Mouse (Mus musculus) lung, adult 2 months (tissue): ENCODE measurements around the gene Adgrb2. TPM values are rescaled to one million over a fixed set of nuclear protein-coding genes. Genes with fewer than 3 reads are reported as not detected.

ENCODE experiments used
- DNase-seq: peaks from one replicate; pipeline ENCODE4 v3.0.0; 2022
- H3K4me1 ChIP-seq: fragments of 200-500 bp; 2 replicates; pipeline ENCODE4 v1.6.1; 2011; ENCODE audit warnings: low read length; ENCODE audit not compliant: control insufficient read depth, insufficient read depth
- H3K4me3 ChIP-seq: fragments of 200-500 bp; replicated peaks from 2 replicates; pipeline ENCODE3; 2011; ENCODE audit warnings: low read depth, mild to moderate bottlenecking, control low read depth, low read length; ENCODE audit errors: extremely low read depth
- CTCF ChIP-seq: fragments of 200-500 bp; IDR thresholded peaks from 2 replicates; pipeline ENCODE4 v1.5.1; 2011; ENCODE audit warnings: mild to moderate bottlenecking, low read length, control low read depth; ENCODE audit not compliant: insufficient read depth
- POLR2A ChIP-seq: fragments of 200-500 bp; IDR thresholded peaks from 2 replicates; pipeline ENCODE4 v1.6.1; 2011; ENCODE audit warnings: low read depth, mild to moderate bottlenecking, control low read depth, low read length, borderline replicate concordance; ENCODE audit errors: extremely low read depth
- WGBS: fragments of 180-500 bp; shearing (Covaris S2); methylation state at CpG from one replicate; pipeline ENCODE4 v1.1.7; 2018; 5-methylcytosine and 5-hydroxymethylcytosine counted together
- polyA plus RNA-seq: library from polyadenylated mRNA; depleted of rRNA; stranded (reverse); fragments of >200 nt; gene quantifications from 2 replicates; pipeline ENCODE4 v1.2.3, GENCODE M21; 2012

Gene Adgrb2
- polyA plus RNA-seq, 1 experiment, result 0.80 TPM

DNA sequence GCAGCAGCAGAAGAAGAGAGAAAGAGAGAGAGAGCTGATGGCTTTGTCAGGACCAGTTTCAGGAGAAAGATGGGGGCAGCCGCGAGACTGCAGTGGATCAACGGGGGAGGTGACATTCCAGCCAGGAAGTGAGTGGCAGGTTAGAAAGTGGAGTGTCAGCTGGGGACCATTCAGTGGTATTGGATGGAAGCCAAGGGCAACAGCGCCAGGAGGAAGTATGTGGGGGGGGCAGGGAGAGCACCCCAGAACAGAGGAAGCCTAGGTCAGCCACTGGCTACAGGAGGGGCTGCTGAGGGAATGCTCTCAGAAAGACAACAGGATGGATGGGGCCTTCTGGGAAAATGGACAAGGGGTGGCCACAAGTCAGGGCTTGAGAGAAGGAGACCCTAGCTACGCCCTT lies 17.0 kb downstream of the Adgrb2 start:
- no peak for DNase-seq
- no peak overlapping the region for H3K4me3 ChIP-seq
- TF ChIP-seq POLR2A (no peak), CTCF (no peak)
- WGBS, result 21% methylated on average over 5 of the region's 5 CpGs
- no peaks in the 10 kb centered on the region for H3K4me1 ChIP-seq

DNA sequence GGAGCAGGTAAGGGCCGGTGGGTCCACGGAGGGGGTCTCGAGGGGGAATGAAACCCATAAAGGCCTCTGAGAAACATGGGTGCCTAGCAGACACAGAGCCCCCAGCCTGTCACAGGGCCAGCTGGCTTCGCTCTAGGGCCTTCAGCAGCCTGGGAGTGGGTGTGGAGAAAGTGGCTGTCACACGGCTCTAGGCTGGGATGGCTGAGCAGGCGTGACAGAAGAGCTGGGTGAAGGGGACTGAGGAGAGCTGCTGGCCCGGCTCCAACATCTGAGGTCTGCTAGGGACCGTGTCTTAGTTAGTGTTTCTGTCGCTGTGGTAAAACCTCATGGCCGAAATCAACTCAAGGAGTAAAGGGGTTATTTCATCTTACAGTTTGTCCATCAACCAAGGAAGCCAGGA lies 17.5 kb downstream of the Adgrb2 start:
- 52% methylated on average over 10 of the region's 10 CpGs for WGBS
- no peak for DNase-seq
- Histone ChIP-seq H3K4me3 (no peak overlapping the region), H3K4me1 (no peaks in the 10 kb centered on the region)
- TF ChIP-seq CTCF (no peak), POLR2A (no peak)

DNA sequence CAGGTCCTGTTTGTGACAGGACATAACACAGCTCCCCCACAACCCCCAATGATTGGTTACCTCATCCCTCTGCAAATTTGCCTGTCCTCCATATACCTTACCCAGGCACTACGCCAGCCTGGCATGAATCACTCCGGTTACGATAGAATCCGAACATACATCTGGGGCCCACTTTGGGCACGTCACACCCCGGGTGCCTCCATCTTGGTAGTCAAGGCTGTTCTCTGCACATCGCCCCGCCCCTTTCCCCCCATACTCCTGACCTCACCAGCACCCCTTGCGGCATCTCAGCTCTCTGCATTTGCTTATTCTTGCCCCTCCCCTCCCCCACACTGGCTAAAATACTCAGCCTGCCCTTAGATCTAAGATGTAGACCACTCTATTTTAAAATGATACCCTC lies 20.9 kb downstream of the Adgrb2 start:
- DNase-seq, result no peak
- Histone ChIP-seq H3K4me3 (no peak overlapping the region), H3K4me1 (no peaks in the 10 kb centered on the region)
- WGBS, result 64% methylated on average over 9 of the region's 9 CpGs
- TF ChIP-seq POLR2A, result no peak
- no peak for TF ChIP-seq CTCF

DNA sequence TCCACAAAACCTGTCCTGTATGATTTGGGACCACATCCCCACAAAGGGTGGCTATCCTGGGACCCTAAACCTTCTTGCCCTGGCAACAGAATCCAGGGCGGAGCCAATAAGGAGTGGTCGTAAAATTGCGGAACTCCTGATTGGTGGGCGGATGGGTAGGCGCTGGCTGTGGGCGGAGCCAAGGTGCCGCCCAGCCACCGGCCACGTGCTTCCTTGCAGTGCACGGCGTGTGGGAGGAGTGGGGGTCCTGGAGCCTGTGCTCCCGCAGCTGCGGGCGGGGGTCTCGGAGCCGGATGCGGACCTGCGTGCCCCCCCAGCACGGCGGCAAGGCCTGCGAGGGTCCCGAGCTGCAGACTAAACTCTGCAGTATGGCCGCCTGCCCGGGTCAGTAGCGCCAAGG lies 21.9 kb downstream of the Adgrb2 start:
- DNase-seq, result no peak
- 9% methylated on average over 25 of the region's 25 CpGs for WGBS
- H3K4me1 ChIP-seq, result no peaks in the 10 kb centered on the region
- TF ChIP-seq CTCF (no peak), POLR2A (no peak)
- no peak overlapping the region for H3K4me3 ChIP-seq

DNA sequence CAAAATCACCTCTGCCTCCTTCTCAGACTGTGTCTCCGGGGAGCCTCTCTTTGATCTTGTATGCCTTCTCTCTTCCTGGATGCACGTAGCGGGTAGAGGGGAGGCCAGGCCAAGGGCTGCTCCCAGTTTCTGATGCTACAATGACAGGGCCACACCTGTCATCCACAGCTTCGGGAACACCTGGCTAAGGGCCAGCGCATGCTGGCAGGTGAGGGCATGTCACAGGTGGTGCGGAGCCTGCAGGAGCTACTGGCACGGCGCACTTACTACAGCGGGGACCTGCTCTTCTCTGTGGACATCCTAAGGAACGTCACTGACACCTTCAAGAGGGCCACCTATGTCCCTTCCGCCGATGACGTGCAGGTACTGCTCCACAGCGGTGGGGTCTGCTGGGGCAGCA lies 24.4 kb downstream of the Adgrb2 start:
- 71% methylated on average over 14 of the region's 14 CpGs for WGBS

DNA sequence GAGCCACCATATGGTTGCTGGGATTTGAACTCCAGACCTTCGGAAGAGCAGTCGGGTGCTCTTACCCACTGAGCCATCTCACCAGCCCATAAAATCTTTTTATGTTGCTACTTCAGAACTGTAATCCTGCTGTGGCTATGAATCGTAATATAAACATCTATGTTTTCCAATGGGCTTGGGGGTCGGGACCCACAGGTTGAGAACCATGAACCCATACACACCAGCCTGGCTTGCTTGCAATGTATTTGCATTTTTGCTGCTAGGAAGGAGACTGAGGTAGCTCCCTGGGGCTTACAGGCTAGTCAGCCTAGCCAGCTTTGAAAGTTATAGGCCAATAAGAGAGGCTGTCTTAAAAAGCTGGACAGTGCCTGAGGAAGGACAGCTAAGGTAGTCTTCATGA lies 26.1 kb downstream of the Adgrb2 start:
- WGBS, result 92% methylated on average over 4 of the region's 4 CpGs
- TF ChIP-seq CTCF (no peak), POLR2A (no peak)
- Histone ChIP-seq H3K4me3 (no peak overlapping the region), H3K4me1 (no peaks in the 10 kb centered on the region)
- no peak for DNase-seq

More for the DNA sequence above, 24.4 kb downstream of the Adgrb2 start:
- DNase-seq, result no peak
- Histone ChIP-seq H3K4me1 (no peaks in the 10 kb centered on the region), H3K4me3 (no peak overlapping the region)
- TF ChIP-seq POLR2A, result no peak
- TF ChIP-seq CTCF, result no peak

DNA sequence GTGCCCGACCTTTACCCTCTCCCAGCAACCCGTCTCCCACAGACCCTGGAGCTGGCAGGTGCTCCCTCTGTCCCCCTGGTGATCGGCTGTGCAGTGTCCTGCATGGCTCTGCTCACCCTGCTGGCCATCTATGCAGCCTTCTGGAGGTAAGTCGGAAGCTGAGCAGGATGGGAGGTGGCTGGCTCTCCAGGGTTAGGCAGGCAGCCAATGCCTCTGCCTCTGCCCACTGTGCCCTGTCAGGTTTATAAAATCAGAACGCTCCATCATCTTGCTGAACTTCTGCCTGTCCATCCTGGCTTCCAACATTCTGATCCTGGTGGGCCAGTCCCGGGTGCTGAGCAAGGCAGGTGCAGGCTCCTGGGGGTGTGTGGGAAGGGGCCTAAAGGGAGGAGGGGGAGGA lies 27.6 kb downstream of the Adgrb2 start:
- no peak for TF ChIP-seq CTCF
- TF ChIP-seq POLR2A, result no peak
- H3K4me1 ChIP-seq, result no peaks in the 10 kb centered on the region
- DNase-seq, result no peak
- WGBS, result 67% methylated on average over 6 of the region's 6 CpGs
- no peak overlapping the region for H3K4me3 ChIP-seq

DNA sequence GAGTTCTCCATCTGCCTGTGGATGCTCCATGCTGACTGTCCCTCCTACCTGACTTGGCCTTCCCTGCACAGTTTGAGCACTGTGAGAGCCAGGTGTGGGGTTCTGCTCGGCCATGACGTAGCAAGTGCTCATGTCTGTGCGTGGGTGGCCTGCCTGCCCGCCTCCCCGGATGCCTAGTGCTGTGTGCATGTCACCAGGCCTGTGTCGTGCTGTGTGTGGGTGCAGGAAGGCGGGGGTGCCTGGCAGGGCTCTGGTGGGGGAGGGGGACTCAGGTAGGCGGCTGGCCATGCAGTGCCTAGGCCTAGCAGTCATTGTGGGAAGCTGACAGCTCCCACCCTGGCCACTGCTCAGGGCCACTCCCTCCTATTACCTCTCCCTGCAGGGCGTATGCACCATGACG lies 28.4 kb downstream of the Adgrb2 start:
- Histone ChIP-seq H3K4me1 (no peaks in the 10 kb centered on the region), H3K4me3 (no peak overlapping the region)
- WGBS, result 64% methylated on average over 10 of the region's 10 CpGs
- DNase-seq, result no peak
- TF ChIP-seq POLR2A (no peak), CTCF (no peak)

DNA sequence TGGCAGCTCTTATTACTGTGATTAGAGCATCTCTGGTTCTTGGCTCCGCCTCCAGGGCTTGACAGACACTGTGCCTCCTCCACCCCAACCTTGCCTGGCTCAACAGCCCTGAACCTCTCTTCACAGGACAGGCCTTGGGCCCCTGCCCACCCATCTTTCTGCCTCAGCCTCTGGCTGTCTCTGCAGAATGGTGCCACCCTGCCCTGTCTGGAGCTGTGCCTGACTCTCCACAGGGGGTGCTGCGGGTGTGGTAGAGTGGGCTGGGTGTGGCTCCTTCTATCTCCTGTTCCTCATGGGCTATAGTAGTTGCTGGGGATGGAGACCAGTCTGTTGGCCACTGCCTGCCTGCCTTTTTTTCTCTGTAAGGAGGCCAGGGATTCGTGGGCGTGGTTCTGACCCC lies 31.3 kb downstream of the Adgrb2 start:
- Histone ChIP-seq H3K4me1 (no peaks in the 10 kb centered on the region), H3K4me3 (no peak overlapping the region)
- DNase-seq, result no peak
- TF ChIP-seq POLR2A (no peak), CTCF (no peak)
- 58% methylated on average over 4 of the region's 4 CpGs for WGBS

DNA sequence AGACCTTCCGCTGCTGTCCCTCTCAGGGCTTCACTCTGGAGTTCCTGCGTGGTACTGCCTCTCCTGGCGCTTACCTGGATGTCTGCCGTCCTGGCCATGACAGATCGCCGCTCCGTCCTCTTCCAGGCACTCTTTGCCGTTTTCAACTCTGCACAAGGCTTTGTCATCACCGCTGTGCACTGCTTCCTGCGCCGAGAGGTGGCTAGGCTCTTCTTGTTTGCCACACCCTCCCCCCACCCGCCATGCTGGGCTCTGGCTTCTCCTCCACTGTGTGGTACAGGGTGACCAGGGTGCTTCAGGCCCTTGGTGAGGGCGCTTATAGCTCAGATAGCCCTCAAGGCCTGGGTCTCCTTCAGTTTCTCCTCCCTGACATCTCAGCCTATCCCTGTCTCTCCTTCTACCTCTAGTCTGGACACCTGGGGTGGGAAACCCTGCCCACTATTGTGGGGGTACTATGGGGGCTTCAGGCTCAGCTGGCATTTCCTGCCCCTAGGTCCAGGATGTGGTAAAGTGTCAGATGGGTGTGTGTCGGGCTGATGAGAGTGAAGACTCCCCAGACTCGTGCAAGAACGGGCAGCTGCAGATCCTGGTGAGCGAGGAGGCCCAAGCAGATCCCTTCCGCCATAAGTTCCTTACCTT lies 32.5 kb downstream of the Adgrb2 start:
- no peak overlapping the region for H3K4me3 ChIP-seq
- TF ChIP-seq CTCF (no peak), POLR2A (no peak)
- WGBS, result 53% methylated on average over 18 of the region's 18 CpGs
- H3K4me1 ChIP-seq, result no peaks in the 10 kb centered on the region
- no peak for DNase-seq

DNA sequence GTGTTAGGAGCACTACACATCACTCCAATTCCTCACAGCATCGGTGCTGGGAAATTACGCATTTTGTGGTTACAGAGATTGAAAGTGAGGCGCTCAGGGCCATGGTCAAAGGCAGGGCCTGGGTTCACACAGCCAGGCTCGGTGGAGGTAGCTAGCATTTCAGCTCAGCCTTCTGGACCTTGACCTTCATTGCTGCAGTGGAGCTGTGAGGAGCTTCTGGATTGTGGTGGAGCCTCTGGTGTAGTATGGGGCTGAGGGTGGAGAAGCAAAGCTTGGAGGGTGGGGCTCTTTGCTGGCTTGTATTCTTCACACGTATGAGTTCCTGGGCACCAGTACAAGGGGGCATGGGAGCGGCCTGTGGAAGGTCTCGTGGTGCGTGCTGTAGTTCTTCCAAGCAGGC lies 38.3 kb downstream of the Adgrb2 start:
- no peak for DNase-seq
- TF ChIP-seq CTCF, result no peak
- no peak for TF ChIP-seq POLR2A
- H3K4me1 ChIP-seq, result no peaks in the 10 kb centered on the region
- 79% methylated on average over 8 of the region's 8 CpGs for WGBS
- no peak overlapping the region for H3K4me3 ChIP-seq
